Mouse (Mus musculus): ENCODE measurements around the gene Plxdc2.

Plxdc2 gene

DNA sequence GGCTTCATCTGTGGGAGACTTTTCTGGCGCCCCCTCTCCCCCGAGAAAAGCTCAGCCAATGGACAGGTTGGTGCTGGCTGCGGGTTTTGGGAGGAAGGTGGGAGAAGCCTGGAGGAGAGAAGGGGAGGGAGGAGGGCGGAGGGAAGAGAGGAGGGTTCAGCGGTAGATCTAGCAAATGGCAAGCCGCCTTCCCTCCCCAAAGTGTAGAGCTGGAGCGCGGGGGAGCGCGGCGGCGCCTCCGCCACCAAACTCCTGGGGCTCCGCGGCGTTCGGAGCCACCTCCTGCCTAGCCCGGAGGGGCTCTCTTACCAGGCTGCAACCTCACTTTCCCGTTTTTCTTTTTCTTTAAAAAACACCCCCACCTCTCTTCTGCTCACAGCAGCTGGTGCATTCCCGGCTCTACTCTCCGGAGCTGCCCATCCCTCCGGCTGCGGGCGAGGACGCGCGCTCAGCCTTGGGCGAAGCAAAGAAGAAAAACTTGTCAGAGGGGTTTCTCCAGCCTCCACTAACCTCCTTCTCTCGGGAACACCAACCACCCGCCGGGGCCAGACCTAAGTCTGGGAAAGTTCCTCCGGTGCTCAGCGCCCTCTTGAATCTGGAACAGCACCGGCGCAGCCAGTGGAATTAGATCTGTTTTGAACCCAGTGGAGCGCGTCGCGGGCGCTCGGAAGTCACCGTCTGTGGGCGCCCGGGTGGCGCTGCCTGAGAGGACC is at the start of gene Plxdc2:
Plxdc2 (plus strand) TSS at position 199 of the 713 bp plus-strand sequence.
- peak; percentile 56 for DNase-seq (ENCODE audit: low spot score)

DNA sequence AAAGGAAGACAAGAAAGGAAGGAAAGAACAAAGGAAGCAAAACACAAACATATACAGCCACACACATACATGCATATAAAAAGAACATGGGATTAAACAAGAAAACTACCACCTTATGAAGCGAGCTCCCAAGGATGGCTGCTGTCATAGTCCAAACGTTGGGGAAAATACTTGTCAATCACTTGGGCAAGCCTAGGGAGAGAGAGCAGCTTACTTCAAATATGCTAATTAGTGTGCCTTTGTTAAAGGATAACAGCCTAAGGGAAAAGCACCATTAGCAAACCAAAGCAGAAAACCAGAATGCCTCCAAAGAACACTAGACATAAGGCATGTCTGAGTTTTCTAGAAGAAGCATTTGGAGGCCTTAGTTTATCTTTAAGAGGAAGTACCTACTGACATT is 45.7 kb upstream of the Plxdc2 start:
- no peak for DNase-seq (ENCODE audit: low spot score)

DNA sequence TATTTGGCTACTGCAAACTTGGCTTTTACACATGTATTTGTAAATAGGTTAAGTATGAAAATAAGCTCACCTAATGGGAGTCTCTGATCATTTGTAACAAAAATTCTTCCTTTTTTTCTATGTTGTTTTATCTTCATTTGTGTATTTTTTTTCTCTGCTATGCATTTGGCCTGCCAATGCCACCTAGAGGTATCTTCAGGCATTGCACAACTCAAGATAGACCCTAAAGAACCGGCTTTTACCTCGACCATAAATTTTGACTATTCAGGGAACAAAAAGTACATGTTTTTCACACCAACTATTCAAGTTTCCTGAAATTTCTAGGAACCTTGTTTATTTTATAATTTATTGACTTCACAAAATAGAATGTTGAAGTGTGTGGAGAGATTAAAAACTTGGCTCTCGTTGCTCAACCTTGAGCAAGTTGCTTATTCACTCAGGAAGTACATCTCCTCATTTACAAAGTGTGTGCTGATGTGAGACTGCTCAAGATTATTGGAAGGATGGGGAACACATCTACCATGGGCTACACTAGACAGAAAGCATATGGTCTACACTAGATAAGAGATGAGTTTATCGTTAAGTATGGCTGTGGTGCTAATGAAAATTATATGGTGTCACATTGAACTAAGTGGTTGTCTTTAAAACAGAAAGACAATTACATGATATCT is 43.6 kb upstream of the Plxdc2 start:
- no peak for DNase-seq (ENCODE audit: low spot score)

DNA sequence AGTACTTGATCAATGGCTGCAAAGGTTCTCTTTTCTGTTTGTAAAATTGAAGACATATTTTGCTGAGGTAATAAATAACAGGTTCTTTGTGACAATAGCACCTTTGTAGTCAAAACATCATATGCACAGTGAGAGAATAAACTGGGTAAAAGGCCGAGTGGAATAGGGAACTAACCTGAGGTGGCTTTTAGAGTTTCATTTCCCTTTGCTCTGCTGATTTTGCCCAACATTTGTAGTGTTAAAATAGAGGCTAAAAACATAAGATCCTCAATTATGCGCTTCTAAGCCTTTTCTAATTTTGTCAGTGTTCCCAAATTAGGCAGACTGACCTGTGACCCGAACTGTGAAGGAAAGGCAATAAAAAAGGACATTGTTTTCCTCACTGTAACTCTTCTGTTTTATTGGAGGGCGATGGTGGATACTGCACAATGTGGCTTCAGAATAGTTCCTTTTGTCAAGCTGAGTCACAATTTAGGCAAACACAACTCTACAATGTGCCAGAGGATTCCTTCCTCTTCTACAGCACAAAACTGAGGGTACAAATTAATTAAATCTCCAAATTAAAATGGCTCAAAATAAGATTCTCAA is 20.8 kb upstream of the Plxdc2 start:
- DNase-seq (ENCODE audit: low spot score) = no peak

DNA sequence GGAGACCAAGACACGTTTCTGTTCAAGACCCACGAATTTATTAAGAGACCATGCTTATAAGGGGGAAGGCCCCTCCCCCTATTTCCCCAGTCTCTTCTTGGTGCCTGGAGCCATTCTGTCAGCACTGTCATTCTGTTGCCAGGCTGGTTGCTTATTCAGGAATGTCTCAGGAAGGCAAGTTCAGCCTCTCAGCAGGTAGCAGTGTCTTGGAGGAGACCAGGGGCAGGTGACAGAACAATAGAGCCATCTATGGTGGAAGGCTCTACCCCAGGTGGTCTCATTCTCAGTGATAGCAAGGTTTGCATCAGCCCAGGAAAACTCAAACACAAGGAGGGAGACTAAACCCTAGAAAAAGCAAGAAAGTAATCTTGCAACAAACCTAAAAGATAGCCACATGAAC is 11.5 kb upstream of the Plxdc2 start:
- DNase-seq (ENCODE audit: low spot score) = no peak

DNA sequence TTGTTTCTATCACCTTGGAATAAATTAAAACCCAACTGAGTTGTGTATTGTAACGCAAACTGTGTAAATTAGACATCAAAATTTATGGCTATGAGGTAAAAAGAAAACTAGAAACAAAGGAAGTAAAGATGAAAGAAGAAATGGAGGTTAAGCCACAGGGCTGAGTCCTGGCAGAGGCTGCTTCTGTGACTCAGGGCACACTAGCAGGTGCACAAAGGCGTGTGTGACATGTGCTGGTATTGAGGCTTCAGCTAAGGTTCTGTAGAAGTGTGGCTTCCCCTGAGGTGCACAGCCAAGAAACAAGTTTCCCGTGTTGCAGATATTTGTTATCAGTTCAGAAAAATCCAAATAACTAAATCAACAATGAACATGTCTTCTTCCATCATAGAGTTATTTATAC is 5.0 kb upstream of the Plxdc2 start:
- no peak for DNase-seq (ENCODE audit: low spot score)

DNA sequence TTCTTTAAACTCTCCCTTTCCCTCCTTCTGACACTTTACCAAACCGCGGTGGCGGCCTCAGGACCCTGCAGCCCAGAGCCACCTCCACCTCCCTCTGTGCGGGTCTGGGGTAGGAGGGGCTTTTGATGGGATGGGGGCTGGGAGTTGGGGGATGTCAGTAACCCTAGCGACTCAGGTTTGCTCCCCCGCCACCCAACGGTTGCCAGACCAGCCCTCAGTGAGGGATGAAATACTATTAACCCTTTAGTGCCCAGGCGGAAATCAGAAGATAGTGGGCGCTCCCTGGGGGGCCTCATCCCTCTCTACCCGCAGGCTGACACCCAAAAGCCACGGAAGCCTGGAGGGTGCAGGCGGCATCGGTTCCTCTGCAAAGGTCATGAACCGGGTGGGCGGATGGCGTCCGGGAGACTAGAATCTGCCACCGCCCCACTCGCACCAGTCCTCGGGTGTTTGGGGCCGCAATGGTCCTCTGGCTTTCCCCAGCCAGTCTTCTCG is 446 bp upstream of the Plxdc2 start:
- peak; percentile 27 for DNase-seq (ENCODE audit: low spot score)

DNA sequence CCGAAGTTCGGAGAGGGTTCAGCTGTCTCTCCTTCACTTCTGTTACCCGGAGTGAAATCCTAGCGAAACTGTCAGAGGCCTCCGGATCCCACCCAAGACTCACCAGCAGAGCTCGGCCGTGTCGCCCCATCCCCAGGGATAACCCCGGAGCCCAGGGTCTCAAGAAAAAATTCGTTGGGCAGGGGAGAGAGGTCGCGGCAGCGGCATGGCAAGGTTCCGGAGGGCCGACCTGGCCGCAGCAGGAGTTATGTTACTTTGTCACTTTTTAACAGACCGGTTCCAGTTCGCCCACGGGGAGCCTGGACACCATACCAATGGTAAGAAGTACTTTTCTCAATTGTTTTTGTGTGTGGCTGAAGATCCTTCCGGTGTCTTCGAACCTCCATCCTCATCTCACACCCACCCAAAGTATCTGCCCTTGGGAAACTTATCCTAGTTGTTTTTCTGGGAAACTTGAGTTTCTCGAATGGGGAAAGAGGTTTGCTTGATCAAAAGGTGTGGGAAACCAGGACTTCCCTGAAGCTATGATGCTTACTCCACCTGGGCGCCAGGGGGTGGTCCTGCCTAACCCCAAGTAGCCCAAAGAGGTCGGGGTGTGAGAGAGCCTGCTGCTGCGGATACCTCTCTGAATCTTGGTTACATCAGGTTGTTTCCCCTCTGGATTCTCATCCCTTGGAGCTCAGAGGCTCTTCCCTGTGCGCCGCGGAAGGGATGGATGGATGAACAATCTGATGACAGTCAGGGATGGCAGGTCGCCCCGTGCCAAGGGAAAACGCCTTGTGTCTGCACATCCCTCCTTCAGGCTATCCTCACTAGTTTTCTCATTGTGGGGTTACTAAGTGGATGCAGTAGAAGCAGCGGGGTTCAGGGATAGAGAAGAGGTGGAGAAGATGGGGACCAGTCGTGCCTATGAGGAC is 1.1 kb downstream of the Plxdc2 start:
- DNase-seq (ENCODE audit: low spot score) = peak; percentile 21

DNA sequence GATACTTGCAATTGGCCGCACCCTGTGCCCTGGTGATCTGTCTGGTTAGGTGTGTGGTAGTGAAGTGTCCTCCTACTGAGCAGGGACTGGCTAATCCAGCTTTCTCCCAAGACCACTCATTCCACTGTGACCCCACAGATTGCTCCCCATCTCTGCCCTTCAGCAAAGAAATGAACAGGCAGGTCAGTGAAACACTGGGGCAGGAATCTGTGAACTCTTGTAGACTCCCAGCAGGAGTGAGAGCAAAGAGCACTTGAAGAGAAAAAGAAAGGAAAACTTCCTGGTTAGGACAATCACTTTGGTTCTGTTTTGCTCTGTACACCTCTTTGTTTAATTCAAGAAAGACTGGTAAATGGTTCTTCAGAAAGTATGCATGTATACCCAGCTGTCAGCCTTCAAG is 1.8 kb downstream of the Plxdc2 start:
- no peak for DNase-seq (ENCODE audit: low spot score)

DNA sequence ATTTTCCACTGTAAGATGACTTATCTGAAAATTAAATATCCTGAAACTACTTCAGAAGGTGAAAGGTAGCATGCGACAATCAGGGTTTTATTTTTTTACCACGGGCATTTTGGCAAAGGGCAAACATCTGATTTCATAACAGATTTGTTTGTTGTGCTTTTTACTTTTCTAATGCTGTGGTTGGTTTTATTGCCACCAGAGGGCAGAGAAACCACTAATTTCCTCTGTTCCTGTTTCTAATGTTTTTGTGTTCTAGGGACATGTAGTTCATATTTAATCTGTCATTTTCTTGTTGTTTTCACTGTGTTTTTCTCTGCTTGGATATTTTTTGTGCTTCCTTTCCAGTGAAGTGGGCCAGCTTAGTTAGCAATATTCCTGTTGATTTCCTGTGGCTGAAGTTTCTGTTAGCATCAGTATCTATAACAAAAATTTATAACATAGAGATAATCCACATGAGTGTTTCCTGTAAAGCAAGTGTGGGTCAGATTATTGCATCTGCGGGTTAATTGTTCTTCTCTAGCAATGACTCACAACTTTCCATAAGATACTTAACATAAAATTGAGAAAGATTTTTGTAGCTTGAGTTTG is 3.3 kb downstream of the Plxdc2 start:
- no peak for DNase-seq (ENCODE audit: low spot score)

DNA sequence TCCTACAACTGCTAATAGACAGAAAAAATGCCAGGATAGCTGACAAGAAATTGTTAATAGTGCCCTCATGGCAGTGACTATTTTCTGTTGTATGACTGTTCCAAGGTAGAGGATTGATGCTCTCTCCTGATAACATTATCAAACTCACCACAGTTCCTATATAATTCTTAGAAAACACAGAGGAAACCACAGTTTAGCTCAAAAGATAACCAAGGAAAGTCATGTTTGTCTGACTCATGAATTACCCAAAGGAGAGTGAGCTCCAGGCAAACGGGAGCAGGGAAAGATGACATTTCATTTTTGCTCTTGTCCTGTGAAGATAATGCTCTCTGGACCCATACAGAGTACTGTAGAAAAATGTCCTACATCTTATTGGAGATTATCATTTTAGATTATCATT is 8.6 kb downstream of the Plxdc2 start:
- DNase-seq (ENCODE audit: low spot score) = no peak

DNA sequence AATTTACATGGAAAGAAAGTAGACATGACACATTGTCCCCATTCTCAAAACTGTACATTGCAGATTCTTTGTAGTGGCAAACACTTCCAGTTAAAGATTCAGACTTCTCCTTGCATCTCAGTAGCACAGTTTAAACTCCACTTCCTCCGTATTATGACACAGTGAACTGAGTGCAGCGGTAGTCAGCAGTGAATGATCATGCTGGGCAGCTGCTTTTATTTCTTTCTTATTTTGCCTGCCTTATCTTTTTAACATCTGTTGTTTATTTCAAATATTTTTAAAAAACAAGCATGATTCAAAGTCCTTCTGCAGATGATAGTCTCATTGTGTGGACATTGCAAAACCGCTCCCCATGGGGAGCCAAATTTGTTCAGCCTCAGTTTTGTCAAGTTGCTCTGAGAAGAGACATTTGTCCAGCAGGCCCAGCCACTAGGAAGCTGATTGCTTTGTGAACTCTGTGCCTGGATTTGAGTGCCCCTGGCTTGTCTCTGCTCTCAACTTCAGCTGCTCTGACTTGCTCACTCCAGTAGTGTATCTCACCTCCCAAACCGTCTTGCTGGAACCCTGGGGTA is 9.8 kb downstream of the Plxdc2 start:
- no peak for DNase-seq (ENCODE audit: low spot score)

DNA sequence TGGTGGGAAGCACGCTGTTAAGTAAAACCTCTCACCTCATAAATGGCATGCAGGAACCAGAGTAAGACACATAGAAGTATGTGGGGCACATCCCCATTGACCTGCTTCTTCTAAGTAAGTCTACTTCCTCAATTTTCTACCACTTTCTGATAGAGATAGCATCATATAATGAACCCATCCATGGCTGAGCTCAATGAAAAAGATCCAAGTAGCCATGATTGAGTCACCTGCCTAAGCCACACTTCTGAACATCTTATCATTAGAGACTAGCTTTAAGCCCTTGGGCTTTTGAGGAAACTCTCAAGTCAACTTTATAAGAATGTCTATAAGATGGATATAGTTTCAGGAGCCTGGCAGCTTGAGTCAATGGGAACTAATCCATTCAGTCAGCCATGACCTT is 14.3 kb downstream of the Plxdc2 start:
- DNase-seq (ENCODE audit: low spot score) = no peak

DNA sequence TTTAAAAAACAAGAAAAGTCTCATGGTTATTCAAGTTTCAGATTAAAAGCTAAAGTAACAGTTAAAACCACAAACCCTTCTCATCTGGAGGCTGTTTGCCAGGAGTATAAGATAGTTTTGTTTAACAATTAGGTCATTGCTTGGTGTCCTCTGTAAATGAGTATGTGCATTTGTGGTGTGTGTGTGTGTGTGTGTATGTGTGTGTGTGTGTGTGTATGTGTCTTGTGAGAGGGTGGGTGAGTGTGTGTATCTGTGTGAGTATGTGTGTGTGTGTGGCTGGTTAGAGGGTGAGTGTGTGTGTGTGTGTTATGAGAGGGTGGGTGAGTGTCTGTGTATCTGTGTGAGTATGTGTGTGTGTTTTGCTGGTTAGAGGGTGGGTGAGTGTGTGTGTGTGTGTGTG is 18.2 kb downstream of the Plxdc2 start:
- no peak for DNase-seq (ENCODE audit: low spot score)

DNA sequence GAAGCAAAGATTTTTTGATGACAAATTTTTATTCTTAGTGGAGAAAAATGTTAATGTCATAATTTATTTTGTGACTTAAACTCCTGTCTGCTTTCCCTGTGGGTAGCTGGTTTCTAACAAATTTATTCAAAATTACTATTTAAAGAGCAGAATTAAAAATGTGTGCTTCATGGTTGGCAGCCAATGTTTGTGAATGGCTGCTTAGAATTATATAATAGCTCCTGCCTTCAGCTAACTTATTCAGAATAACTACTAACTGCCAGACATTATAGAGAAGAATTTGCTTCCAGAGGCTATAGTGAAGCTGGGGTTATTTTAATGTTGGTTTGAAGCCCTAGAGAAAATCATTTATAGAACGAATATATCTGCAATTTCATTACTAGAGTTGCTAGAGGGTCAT is 30.1 kb downstream of the Plxdc2 start:
- DNase-seq (ENCODE audit: low spot score) = no peak

DNA sequence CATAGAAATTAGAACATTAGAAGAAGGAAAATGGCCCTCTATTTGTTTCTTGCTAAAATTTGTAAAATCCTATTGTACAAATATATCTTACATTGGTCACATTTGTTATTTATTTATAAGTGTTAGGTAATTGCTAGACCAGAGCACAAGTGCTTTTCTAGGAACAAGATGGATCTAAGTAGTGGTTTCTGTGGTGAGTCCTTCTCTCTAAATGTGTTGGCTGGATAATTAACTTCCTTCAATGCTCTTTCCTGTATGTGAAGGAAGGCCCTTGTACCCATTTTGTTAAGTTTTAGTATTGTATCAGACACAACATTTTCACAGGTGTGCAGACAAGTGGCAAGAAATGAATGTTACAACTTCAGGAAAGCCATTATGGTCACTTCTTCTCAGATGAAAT is 30.6 kb downstream of the Plxdc2 start:
- no peak for DNase-seq (ENCODE audit: low spot score)

DNA sequence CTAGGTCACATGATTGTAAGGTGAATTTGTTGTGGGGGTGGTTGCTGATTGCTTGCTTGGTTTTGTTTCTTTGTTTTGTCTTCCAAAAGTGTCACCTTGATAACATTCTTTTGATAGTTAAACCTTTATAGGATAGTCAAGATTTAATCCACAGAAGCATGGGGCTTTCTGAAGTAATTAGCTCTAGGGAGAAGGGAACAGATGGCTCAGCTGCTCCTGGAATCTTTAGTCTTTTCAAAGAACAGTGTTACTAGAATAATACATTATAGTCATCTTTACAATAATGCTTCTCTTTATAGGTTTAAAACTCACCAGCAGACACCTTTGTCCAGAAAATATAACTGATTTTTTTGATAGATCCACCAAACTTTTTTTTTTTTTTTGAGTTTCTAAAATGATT is 31.7 kb downstream of the Plxdc2 start:
- no peak for DNase-seq (ENCODE audit: low spot score)

DNA sequence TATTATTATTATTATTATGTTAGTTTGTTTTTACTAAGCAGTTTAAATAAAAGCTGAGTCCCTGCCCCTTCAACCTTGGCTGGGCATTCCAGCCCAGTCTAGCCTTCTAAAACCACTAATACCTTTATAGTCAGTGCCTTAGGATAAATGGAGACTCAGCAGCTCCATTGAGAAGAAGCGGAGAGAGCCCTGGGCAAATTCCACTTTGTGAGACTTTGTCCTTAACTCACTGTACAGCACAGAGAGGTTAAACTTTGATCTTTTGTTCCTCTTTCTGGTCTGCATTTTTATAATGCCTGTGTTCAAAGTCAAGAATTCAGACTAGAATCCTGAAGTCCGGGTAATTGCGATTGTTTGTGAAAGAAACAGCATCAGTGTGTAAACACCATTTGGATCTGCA is 41.4 kb downstream of the Plxdc2 start:
- DNase-seq (ENCODE audit: low spot score) = no peak

DNA sequence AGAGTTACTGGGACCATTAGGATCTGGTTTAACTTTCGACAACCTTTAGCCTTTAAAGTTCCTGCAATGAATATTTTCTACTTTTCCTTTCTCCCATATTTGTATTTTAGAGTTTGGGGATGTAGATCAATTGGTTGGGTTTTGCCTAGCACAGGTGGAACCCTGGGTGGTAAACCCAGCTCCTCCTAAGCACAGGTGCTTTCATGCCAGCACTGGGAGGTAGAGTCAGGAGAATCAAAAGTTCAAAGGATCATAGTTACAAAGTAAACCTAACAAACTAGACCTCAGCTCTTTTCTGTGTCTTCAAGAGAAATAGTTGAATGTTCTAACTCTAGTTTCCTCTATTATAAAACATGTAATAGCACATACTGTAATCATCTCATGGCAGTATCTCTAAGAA is 41.9 kb downstream of the Plxdc2 start:
- no peak for DNase-seq (ENCODE audit: low spot score)

DNA sequence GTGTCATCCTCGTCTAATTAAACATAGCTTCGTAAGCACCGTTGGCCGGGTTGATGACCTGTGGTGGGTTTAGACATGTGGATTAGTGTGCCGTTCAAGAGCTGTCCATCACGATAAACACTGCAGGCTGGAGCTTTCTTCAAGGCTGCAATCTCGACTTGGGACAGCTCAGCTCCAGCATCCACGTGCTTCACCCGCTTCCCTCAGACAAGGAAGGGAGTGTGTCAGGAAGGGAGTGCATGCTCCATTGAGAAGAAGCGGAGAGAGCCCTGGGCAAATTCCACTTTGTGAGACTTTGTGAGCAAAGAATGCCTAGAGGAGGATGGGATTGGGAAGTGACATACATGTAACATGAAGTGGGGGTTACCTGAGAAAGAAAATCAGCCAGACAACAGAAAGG is 42.8 kb downstream of the Plxdc2 start:
- DNase-seq (ENCODE audit: low spot score) = no peak

DNA sequence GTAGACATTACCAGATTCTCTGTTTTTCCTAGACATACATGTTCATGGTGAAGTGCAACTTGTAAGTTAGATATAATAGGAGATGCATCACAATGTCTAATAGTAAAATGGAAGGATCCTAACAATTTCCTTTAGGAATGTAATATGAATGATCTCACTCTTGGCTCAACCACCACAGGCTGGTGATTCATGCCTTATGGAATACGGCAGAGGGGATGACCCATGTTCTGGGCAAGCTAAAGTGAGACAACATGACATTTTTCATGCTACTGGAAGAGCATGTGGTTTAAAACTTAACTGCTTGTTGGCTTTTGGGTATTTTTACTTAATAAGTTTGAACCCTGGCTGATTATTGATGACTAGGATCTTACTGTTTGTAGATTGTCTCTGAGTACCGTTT is 50.4 kb downstream of the Plxdc2 start:
- no peak for DNase-seq (ENCODE audit: low spot score)

All from ovary, postnatal 10 days (tissue).